Mouse (Mus musculus) forebrain, embryonic 15.5 days (tissue): ENCODE data around the gene Npb. TPM values are rescaled to one million over a fixed set of nuclear protein-coding genes. Genes with fewer than 3 reads are reported as not detected.
A peak's percentile ranks its signal among the peaks of the same experiment; 100 is the strongest.

ENCODE experiments used
- ATAC-seq: fragments of 200-750 bp; cut with Nextera tagmentation; replicated peaks from 2 replicates; pipeline ENCODE4 v1.8.0; 2017; ENCODE audit warnings: mild to moderate bottlenecking, moderate TSS enrichment, moderate library complexity
- H3K27ac ChIP-seq: fragments of 300-500 bp; sonication (generic); replicated peaks from 2 replicates; pipeline ENCODE4 v1.5.1; 2015; ENCODE audit warnings: mild to moderate bottlenecking, inconsistent platforms
- H3K27me3 ChIP-seq: fragments of 300-500 bp; sonication (generic); 2 replicates; pipeline ENCODE4 v1.6.1; 2015; ENCODE audit warnings: inconsistent platforms
- H3K36me3 ChIP-seq: fragments of 300-500 bp; sonication (generic); 2 replicates; pipeline ENCODE4 v1.6.1; 2015; ENCODE audit warnings: mild to moderate bottlenecking, inconsistent platforms
- H3K4me1 ChIP-seq: fragments of 300-500 bp; sonication (generic); 2 replicates; pipeline ENCODE4 v1.6.1; 2015; ENCODE audit warnings: inconsistent platforms
- H3K4me2 ChIP-seq: fragments of 300-500 bp; sonication (generic); replicated peaks from 2 replicates; pipeline ENCODE4 v1.6.1; 2015; ENCODE audit warnings: mild to moderate bottlenecking, inconsistent platforms
- H3K4me3 ChIP-seq: fragments of 300-500 bp; sonication (generic); 2 replicates; pipeline ENCODE4 v1.5.1; 2015; ENCODE audit warnings: mild to moderate bottlenecking, inconsistent platforms
- H3K9ac ChIP-seq: fragments of 300-500 bp; sonication (generic); replicated peaks from 2 replicates; pipeline ENCODE4 v1.6.1; 2015; ENCODE audit warnings: mild to moderate bottlenecking, inconsistent platforms
- H3K9me3 ChIP-seq: fragments of 300-500 bp; sonication (generic); 2 replicates; pipeline ENCODE4 v1.6.1; 2016; ENCODE audit warnings: inconsistent platforms
- WGBS: fragments of 180-500 bp; shearing (Covaris S2); methylation state at CpG from one replicate; pipeline ENCODE4 v1.1.7; 2015; ENCODE audit warnings: mixed read lengths; 5-methylcytosine and 5-hydroxymethylcytosine counted together
- polyA plus RNA-seq: library from polyadenylated mRNA; unstranded; fragments of >200 nt; fragmentation: Nextera tagmentation; extraction: Ambion mirVana; gene quantifications from 2 replicates; pipeline ENCODE4 v1.2.1, GENCODE M21; 2015

Npb gene
- polyA plus RNA-seq, 1 experiment from 2014 or later, result 0.65 TPM

GRCm38 (mm10) chr11:120573585-120574277, 34.5 kb upstream of the Npb start:
- WGBS, result under 1% methylated on average over 23 of the region's 23 CpGs
- Histone ChIP-seq H3K4me2 (peak overlapping the region; percentile 79), H3K27ac (peak overlapping the region; percentile 90), H3K4me1 (peaks cover 28% of the 10 kb centered on the region), H3K4me3 (peak overlapping the region; percentile 69), H3K27me3 (no peaks in the 10 kb centered on the region), H3K9me3 (no peaks in the 10 kb centered on the region), H3K36me3 (peaks cover 35% of the 10 kb centered on the region), H3K9ac (peak overlapping the region; percentile 82)
- ATAC-seq, result no peak

GRCm38 (mm10) chr11:120574278-120574600, 34.0 kb upstream of the Npb start:
- peaks cover 33% of the 10 kb centered on the region for H3K4me1 ChIP-seq
- peaks cover 39% of the 10 kb centered on the region for H3K36me3 ChIP-seq
- H3K27ac ChIP-seq, result no peak overlapping the region
- WGBS, result 41% methylated on average over 5 of the region's 5 CpGs
- no peak for ATAC-seq
- no peaks in the 10 kb centered on the region for H3K9me3 ChIP-seq
- no peaks in the 10 kb centered on the region for H3K27me3 ChIP-seq
- peak overlapping the region; percentile 82 for H3K9ac ChIP-seq
- peak overlapping the region; percentile 79 for H3K4me2 ChIP-seq
- H3K4me3 ChIP-seq, result peak overlapping the region; percentile 69

GRCm38 (mm10) chr11:120575046-120575445, 33.2 kb upstream of the Npb start:
- peaks cover 41% of the 10 kb centered on the region for H3K4me1 ChIP-seq
- no peak overlapping the region for H3K9ac ChIP-seq
- no peaks in the 10 kb centered on the region for H3K27me3 ChIP-seq
- ATAC-seq, result no peak
- peaks cover 38% of the 10 kb centered on the region for H3K36me3 ChIP-seq
- H3K9me3 ChIP-seq, result no peaks in the 10 kb centered on the region
- whole genome bisulfite sequencing, result 78% methylated on average over 2 of the region's 2 CpGs
- H3K4me3 ChIP-seq, result no peak overlapping the region
- H3K27ac ChIP-seq, result no peak overlapping the region
- no peak overlapping the region for H3K4me2 ChIP-seq

DNA sequence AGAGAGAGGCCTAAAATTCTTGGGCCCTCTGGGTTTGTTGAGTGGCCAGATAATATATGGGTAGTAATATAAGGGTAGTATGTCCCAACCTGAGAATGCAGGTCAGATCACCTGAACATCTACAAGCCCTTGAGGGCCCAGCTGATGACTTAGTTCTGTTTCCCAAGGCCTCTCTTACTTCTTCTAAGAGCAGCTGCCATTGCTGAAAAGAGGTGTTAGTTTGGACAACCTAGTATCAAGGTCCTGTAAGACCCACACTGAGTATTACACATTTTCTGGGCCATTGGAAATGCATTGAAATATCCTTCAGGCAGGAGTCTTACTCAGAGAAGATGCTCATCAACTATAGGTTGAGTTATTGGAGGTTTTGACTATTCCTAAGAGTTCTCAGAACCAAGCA, 32.3 kb upstream of the Npb start:
- H3K9me3 ChIP-seq, result no peaks in the 10 kb centered on the region
- H3K4me1 ChIP-seq, result peaks cover 43% of the 10 kb centered on the region
- ATAC-seq, result no peak
- peaks cover 29% of the 10 kb centered on the region for H3K36me3 ChIP-seq
- no peak overlapping the region for H3K4me3 ChIP-seq
- H3K27me3 ChIP-seq, result no peaks in the 10 kb centered on the region
- no peak overlapping the region for H3K27ac ChIP-seq
- no peak overlapping the region for H3K9ac ChIP-seq
- no peak overlapping the region for H3K4me2 ChIP-seq

- no peak overlapping the region for H3K4me2 ChIP-seq
- peaks cover 38% of the 10 kb centered on the region for H3K4me1 ChIP-seq
- no peaks in the 10 kb centered on the region for H3K9me3 ChIP-seq
- ATAC-seq, result no peak
- peaks cover 25% of the 10 kb centered on the region for H3K36me3 ChIP-seq
- WGBS, result 93% methylated on average over 3 of the region's 3 CpGs
- H3K27me3 ChIP-seq, result no peaks in the 10 kb centered on the region
- H3K27ac ChIP-seq, result no peak overlapping the region
- no peak overlapping the region for H3K4me3 ChIP-seq
- no peak overlapping the region for H3K9ac ChIP-seq
Measured at GRCm38 (mm10) chr11:120576365-120576981, 31.8 kb upstream of the Npb start.

DNA sequence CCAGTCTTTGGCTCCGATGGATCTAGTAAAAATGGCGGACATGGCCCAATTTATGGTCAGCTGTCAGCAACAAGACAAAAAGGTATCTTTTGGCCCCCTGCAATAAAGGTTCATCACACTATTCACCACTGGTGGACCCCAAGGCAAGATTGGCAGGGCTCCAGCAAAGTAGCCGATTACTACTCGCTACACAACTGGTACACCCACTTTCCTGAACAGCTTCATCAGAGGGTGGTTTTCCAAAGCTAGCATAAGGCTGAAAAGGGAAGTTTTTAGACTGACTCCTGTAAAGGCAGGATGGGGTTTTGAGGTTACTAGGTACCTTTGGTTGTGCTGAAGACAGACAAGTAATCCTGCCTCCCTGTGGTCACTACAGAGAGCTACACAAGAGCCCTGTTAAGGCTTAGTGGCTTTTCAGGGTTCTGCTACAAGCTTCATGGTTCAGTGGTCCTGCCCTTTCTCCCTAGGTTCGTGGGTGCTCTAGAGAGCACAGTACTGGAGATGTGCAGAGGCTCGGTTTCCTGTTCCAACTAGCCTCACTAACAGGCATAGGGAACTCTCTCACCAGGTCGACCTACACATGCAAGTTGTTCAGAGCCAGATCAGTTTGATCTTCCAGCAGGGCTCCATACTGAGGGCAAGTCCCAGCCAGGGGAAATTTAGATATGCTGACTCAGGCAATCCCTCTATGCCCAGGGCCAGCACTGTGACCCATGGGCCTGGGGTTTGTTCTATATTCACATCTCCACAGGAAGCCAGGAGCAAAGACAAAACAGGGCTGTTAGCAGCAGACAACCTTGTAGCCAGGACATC, 30.9 kb upstream of the Npb start:
- H3K9me3 ChIP-seq, result no peaks in the 10 kb centered on the region
- H3K36me3 ChIP-seq, result peaks cover 25% of the 10 kb centered on the region
- no peak for ATAC-seq
- H3K4me3 ChIP-seq, result no peak overlapping the region
- no peaks in the 10 kb centered on the region for H3K27me3 ChIP-seq
- no peak overlapping the region for H3K4me2 ChIP-seq
- peaks cover 40% of the 10 kb centered on the region for H3K4me1 ChIP-seq
- no peak overlapping the region for H3K9ac ChIP-seq
- H3K27ac ChIP-seq, result no peak overlapping the region
- 82% methylated on average over 7 of the region's 7 CpGs for WGBS

GRCm38 (mm10) chr11:120578024-120578693, 30.1 kb upstream of the Npb start:
- WGBS, result 93% methylated on average over 10 of the region's 10 CpGs
- H3K27me3 ChIP-seq, result no peaks in the 10 kb centered on the region
- H3K27ac ChIP-seq, result no peak overlapping the region
- no peaks in the 10 kb centered on the region for H3K9me3 ChIP-seq
- H3K4me2 ChIP-seq, result no peak overlapping the region
- H3K9ac ChIP-seq, result no peak overlapping the region
- H3K4me1 ChIP-seq, result peaks cover 42% of the 10 kb centered on the region
- peaks cover 25% of the 10 kb centered on the region for H3K36me3 ChIP-seq
- ATAC-seq, result no peak
- no peak overlapping the region for H3K4me3 ChIP-seq

- H3K4me2 ChIP-seq, result no peak overlapping the region
- ATAC-seq, result no peak
Measured at GRCm38 (mm10) chr11:120578694-120579243, 29.5 kb upstream of the Npb start.

GRCm38 (mm10) chr11:120579316-120580107, 28.8 kb upstream of the Npb start:
- Histone ChIP-seq H3K4me1 (peaks cover 33% of the 10 kb centered on the region), H3K4me3 (peak overlapping the region; percentile 86), H3K27ac (peak overlapping the region; percentile 96), H3K36me3 (peaks cover 32% of the 10 kb centered on the region), H3K4me2 (peak overlapping the region; percentile 88), H3K27me3 (no peaks in the 10 kb centered on the region), H3K9me3 (no peaks in the 10 kb centered on the region), H3K9ac (peak overlapping the region; percentile 84; the same call in 1 of the 2 replicates)
- WGBS, result 64% methylated on average over 15 of the region's 15 CpGs
- no peak for ATAC-seq

More at GRCm38 (mm10) chr11:120578694-120579243, 29.5 kb upstream of the Npb start:
- peaks cover 26% of the 10 kb centered on the region for H3K36me3 ChIP-seq
- no peak overlapping the region for H3K9ac ChIP-seq
- H3K27ac ChIP-seq, result no peak overlapping the region
- no peaks in the 10 kb centered on the region for H3K27me3 ChIP-seq
- no peaks in the 10 kb centered on the region for H3K9me3 ChIP-seq
- WGBS, result 86% methylated on average over 11 of the region's 11 CpGs
- H3K4me1 ChIP-seq, result peaks cover 41% of the 10 kb centered on the region
- no peak overlapping the region for H3K4me3 ChIP-seq

DNA sequence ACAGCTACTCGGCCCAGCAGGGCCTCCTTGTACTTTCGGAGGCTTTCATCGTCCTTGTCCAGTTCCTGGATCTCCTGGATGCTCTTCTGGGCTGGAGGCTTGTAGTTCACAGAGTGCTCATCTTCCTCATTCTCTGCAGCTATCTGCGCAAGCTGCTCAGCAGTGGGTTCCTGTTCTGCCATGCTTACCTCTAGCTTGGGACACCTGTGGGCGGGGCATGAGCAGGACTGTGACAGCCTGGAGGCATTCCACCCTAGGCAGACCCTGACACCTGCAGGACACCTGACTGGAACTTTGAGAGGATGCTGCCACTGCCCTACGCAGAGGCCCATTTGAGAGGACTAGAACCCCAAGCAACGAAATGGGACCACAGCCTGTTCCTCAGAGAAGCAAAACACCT, 28.1 kb upstream of the Npb start:
- peak overlapping the region; percentile 84 for H3K9ac ChIP-seq
- peak overlapping the region; percentile 88 for H3K4me2 ChIP-seq
- peak overlapping the region; percentile 86 for H3K4me3 ChIP-seq
- peak overlapping the region; percentile 96 for H3K27ac ChIP-seq
- no peaks in the 10 kb centered on the region for H3K9me3 ChIP-seq
- ATAC-seq, result no peak
- peaks cover 30% of the 10 kb centered on the region for H3K4me1 ChIP-seq
- no peaks in the 10 kb centered on the region for H3K27me3 ChIP-seq
- 66% methylated on average over 7 of the region's 7 CpGs for WGBS
- H3K36me3 ChIP-seq, result peaks cover 36% of the 10 kb centered on the region

GRCm38 (mm10) chr11:120580871-120581331, 27.4 kb upstream of the Npb start:
- Histone ChIP-seq H3K4me2 (peak overlapping the region; percentile 88), H3K9ac (peak overlapping the region; percentile 84), H3K4me1 (peaks cover 30% of the 10 kb centered on the region), H3K4me3 (peak overlapping the region; percentile 86), H3K27me3 (no peaks in the 10 kb centered on the region), H3K36me3 (peaks cover 43% of the 10 kb centered on the region), H3K27ac (peak overlapping the region; percentile 96), H3K9me3 (no peaks in the 10 kb centered on the region)
- under 1% methylated on average over 35 of the region's 44 CpGs for WGBS
- peak; percentile 41; the same call in 1 of the 2 replicates for ATAC-seq
